Mouse (Mus musculus) CH12.LX (cell line): ENCODE data around the gene Atg5. TPM values are rescaled to one million over a fixed set of nuclear protein-coding genes. Genes with fewer than 3 reads are reported as not detected.

Experiments
- DNase-seq: peaks from one replicate; pipeline ENCODE4 v3.0.0-alpha.2; 2013; ENCODE audit errors: extremely low read depth
- H3K27ac ChIP-seq: 2 replicates; pipeline ENCODE4 v1.5.1; 2012; ENCODE audit warnings: low read depth, mild to moderate bottlenecking, control low read depth, moderate library complexity; ENCODE audit not compliant: insufficient read depth
- H3K27me3 ChIP-seq: replicated peaks from 2 replicates; pipeline ENCODE3; 2012; ENCODE audit warnings: inconsistent platforms
- H3K36me3 ChIP-seq, 2 experiments: replicated peaks in 1 of 2; 2 replicates each; pipeline versions ENCODE3 to v1.6.1; 2012; ENCODE audit warnings: inconsistent platforms in 1 of 2, low read length in 1 of 2, mild to moderate bottlenecking in 1 of 2, mixed read lengths in 1 of 2, moderate library complexity in 1 of 2; ENCODE audit not compliant: control insufficient read depth in 1 of 2, insufficient read depth in 1 of 2
- H3K4me1 ChIP-seq, 2 experiments: 2 replicates each; pipeline ENCODE4 v1.6.1; 2012; ENCODE audit warnings: inconsistent platforms in 1 of 2, moderate library complexity in 1 of 2; ENCODE audit not compliant: insufficient read depth in 2 of 2, control insufficient read depth in 1 of 2
- H3K4me2 ChIP-seq: 2 replicates; pipeline ENCODE4 v1.6.1; 2012; ENCODE audit warnings: low read depth, mild to moderate bottlenecking, control low read depth; ENCODE audit not compliant: poor library complexity, insufficient read depth, severe bottlenecking
- H3K4me3 ChIP-seq, 3 experiments: fragments of 150-350 bp in 1 of 3; sonication (generic) in 1 of 3; replicated peaks in 1 of 3; 2 replicates each; pipeline versions ENCODE3 to v1.5.1; 2011 to 2012; ENCODE audit warnings: low read depth in 2 of 3, low read length in 2 of 3, mild to moderate bottlenecking in 2 of 3, moderate library complexity in 2 of 3, control low read depth in 1 of 3, improper control_type of control experiment in 1 of 3, inconsistent platforms in 1 of 3, mixed read lengths in 1 of 3; ENCODE audit not compliant: poor library complexity in 1 of 3
- H3K79me2 ChIP-seq: replicated peaks from 2 replicates; pipeline ENCODE4 v1.6.1; 2012; ENCODE audit warnings: mild to moderate bottlenecking, moderate library complexity; ENCODE audit not compliant: control insufficient read depth, poor library complexity, insufficient read depth, severe bottlenecking; ENCODE audit errors: extremely low read depth
- H3K9ac ChIP-seq: 2 replicates; pipeline ENCODE4 v1.6.1; 2012; ENCODE audit warnings: low read depth, mild to moderate bottlenecking, control low read depth, moderate library complexity; ENCODE audit not compliant: insufficient read depth
- H3K9me3 ChIP-seq: replicated peaks from 2 replicates; pipeline ENCODE3; 2012; ENCODE audit warnings: low read length, inconsistent platforms, mixed read lengths
- BHLHE40 ChIP-seq: IDR thresholded peaks from 2 replicates; pipeline ENCODE4 v1.6.1; 2011; ENCODE audit warnings: mild to moderate bottlenecking, low read depth, low read length, improper control_type of control experiment
- EP300 ChIP-seq: IDR thresholded peaks from 2 replicates; pipeline ENCODE4 v1.6.1; 2011; ENCODE audit warnings: low read length, improper control_type of control experiment
- GABPA ChIP-seq: IDR thresholded peaks from 2 replicates; pipeline ENCODE4 v1.6.1; 2012; ENCODE audit warnings: low read depth, low read length, improper control_type of control experiment, inconsistent platforms; ENCODE audit not compliant: insufficient replicate concordance
- HCFC1 ChIP-seq: IDR thresholded peaks from 2 replicates; pipeline ENCODE4 v1.6.1; 2012; ENCODE audit warnings: low read depth, mild to moderate bottlenecking, inconsistent platforms, low read length, improper control_type of control experiment
- JUN ChIP-seq: IDR thresholded peaks from 2 replicates; pipeline ENCODE4 v1.6.1; 2011; ENCODE audit warnings: low read depth, mild to moderate bottlenecking, low read length, improper control_type of control experiment, moderate library complexity; ENCODE audit not compliant: insufficient read depth
- MYC ChIP-seq: IDR thresholded peaks from 2 replicates; pipeline ENCODE4 v1.6.1; 2011; ENCODE audit warnings: low read depth, mild to moderate bottlenecking, improper control_type of control experiment, low read length
- NELFE ChIP-seq: IDR thresholded peaks from 2 replicates; pipeline ENCODE4 v1.6.1; 2011; ENCODE audit warnings: low read depth, low read length, improper control_type of control experiment
- NRF1 ChIP-seq: IDR thresholded peaks from 2 replicates; pipeline ENCODE4 v1.6.1; 2014; ENCODE audit warnings: low read depth, mild to moderate bottlenecking, inconsistent platforms, low read length, improper control_type of control experiment, moderate library complexity
- POLR2A ChIP-seq: IDR thresholded peaks from 2 replicates; pipeline ENCODE4 v1.6.1; 2011; ENCODE audit warnings: low read depth, mild to moderate bottlenecking, improper control_type of control experiment, low read length
- POLR2AphosphoS2 ChIP-seq: IDR thresholded peaks from 2 replicates; pipeline ENCODE4 v1.6.1; 2011; ENCODE audit warnings: low read depth, low read length, improper control_type of control experiment
- RAD21 ChIP-seq: IDR thresholded peaks from 2 replicates; pipeline ENCODE4 v1.6.1; 2011; ENCODE audit warnings: low read depth, mild to moderate bottlenecking, low read length, improper control_type of control experiment, moderate library complexity
- SMC3 ChIP-seq: IDR thresholded peaks from 2 replicates; pipeline ENCODE4 v1.6.1; 2011; ENCODE audit warnings: low read depth, low read length, improper control_type of control experiment
- UBTF ChIP-seq: IDR thresholded peaks from 2 replicates; pipeline ENCODE4 v1.6.1; 2012; ENCODE audit warnings: low read depth, mild to moderate bottlenecking, inconsistent platforms, low read length, improper control_type of control experiment, moderate library complexity
- USF2 ChIP-seq: conservative IDR thresholded peaks from 2 replicates; pipeline ENCODE4 v1.6.1; 2011; ENCODE audit warnings: low read depth, low read length, improper control_type of control experiment
- ZKSCAN1 ChIP-seq: IDR thresholded peaks from 2 replicates; pipeline ENCODE4 v1.6.1; 2012; ENCODE audit warnings: low read depth, inconsistent platforms, low read length, improper control_type of control experiment, borderline replicate concordance
- ZMIZ1 ChIP-seq: IDR thresholded peaks from 2 replicates; pipeline ENCODE4 v1.6.1; 2012; ENCODE audit warnings: low read depth, mild to moderate bottlenecking, inconsistent platforms, low read length, improper control_type of control experiment
- dilution Hi-C: fragments of 300-500 bp; cut with MboI; formaldehyde crosslinking; loops from 2 replicates; pipeline ENCODE4 v1.14.3; 2020; ENCODE audit warnings: low sequenced_read_pairs; ENCODE audit not compliant: extremely low pct_unique_long_range_greater_than_20kb, extremely low pct_ligation_motif_present
- in situ Hi-C: fragments of 300-500 bp; cut with MboI; formaldehyde crosslinking; loops from 3 replicates; pipeline ENCODE4 v1.14.3; 2019; ENCODE audit warnings: low sequenced_read_pairs, low pct_ligation_motif_present, low pct_unique_long_range_greater_than_20kb, mixed read lengths
- polyA plus RNA-seq: library from polyadenylated mRNA; unstranded; fragments of >175 nt; gene quantifications from 2 replicates; pipeline ENCODE4 v1.2.1, GENCODE M21; 2012; ENCODE audit warnings: low read depth; ENCODE audit not compliant: insufficient read length
- total RNA-seq, 2 experiments: library from RNA; depleted of rRNA; stranded (reverse); fragments of 300-350 nt in 1 of 2; fragments of >200 nt in 1 of 2; gene quantifications; 2 replicates each; pipeline ENCODE4 v1.2.3; 2012 to 2014

Gene Atg5
- total and polyA plus RNA-seq, 3 experiments, result 15.6 to 47.5 (median 34.7) TPM

DNA sequence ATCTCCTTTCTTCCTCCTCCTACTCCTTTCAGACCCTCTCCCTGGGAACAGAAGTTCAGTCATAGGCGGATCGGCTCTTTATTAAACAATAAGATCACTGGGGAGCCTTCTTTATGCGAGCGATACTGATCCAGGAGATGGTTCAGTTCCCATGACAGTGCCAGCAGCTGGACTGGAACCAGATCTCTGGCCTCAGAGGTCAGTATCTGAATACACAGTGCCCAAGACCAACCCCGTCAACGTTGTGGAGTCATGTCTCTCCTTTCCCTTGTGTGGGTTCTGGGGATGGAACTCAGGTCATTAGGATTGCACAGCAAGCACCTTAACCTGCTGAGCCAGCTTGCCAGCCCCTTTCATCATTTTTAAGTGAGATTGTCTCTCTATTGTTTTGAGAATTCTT, 70.4 kb downstream of the Atg5 start:
- Histone ChIP-seq H3K9me3 (peaks cover 4% of the 10 kb centered on the region), H3K4me3 (no peak overlapping the region), H3K4me1 (peaks cover 5 to 62% of the 10 kb centered on the region in 2 experiments), H3K9ac (no peak overlapping the region), H3K36me3 (peaks cover 2 to 32% of the 10 kb centered on the region in 2 experiments), H3K4me2 (no peak overlapping the region), H3K79me2 (no peaks in the 10 kb centered on the region), H3K27me3 (no peaks in the 10 kb centered on the region), H3K27ac (no peak overlapping the region)
- TF ChIP-seq ZKSCAN1 (no peak), POLR2AphosphoS2 (no peak), GABPA (no peak), BHLHE40 (no peak), ZMIZ1 (no peak), UBTF (no peak), HCFC1 (no peak), JUN (no peak), SMC3 (no peak), NRF1 (no peak), NELFE (no peak), MYC (no peak), USF2 (no peak), RAD21 (no peak), EP300 (no peak)
- DNase-seq, result no peak
- dilution Hi-C loops, result no loop called here
- in situ Hi-C loops, result loop anchor here (5.0 kb wide), 2 partner anchors 39 to 109 kb away; no protein-coding TSS in a partner anchor

DNA sequence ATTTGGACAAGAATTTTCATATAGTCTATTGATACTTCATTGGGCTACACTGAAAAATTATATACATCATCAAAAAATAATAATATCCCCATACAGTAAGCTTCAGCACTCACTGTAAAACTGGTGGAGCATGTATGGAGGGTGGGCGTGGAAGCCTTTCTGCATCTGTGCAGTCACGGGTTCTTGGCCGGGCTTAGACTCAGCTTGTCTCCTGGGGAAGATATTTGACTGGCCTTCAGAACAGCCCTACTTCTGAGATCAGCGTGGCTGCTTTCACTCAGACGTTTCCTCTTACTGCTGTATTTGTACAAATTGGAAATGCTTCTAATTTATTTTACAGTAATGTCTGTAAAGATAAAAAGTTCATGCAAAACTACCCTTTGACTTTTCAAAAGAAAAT, 71.2 kb downstream of the Atg5 start:
- no peak overlapping the region for H3K27ac ChIP-seq
- DNase-seq, result peak; percentile 73
- dilution Hi-C loops, result no loop called here
- H3K27me3 ChIP-seq, result no peaks in the 10 kb centered on the region
- H3K4me1 ChIP-seq, result peaks cover 5 to 58% of the 10 kb centered on the region in 2 experiments
- in situ Hi-C loops, result loop anchor here (5.0 kb wide), 2 partner anchors 38 to 108 kb away; no protein-coding TSS in a partner anchor
- H3K4me3 ChIP-seq, result no peak overlapping the region
- H3K79me2 ChIP-seq, result no peaks in the 10 kb centered on the region
- no peak for TF ChIP-seq POLR2A
- peak; percentile 47; the same call in 1 of the 2 replicates for TF ChIP-seq BHLHE40
- TF ChIP-seq EP300, result 0 out of 2 replicates have a peak, but pooled peaks have one; percentile 24
- H3K9ac ChIP-seq, result no peak overlapping the region
- H3K36me3 ChIP-seq, result peaks cover 2 to 35% of the 10 kb centered on the region in 2 experiments
- H3K4me2 ChIP-seq, result no peak overlapping the region
- peaks cover 4% of the 10 kb centered on the region for H3K9me3 ChIP-seq
